Mouse (Mus musculus) neural tube, embryonic 12.5 days (tissue): ENCODE data around the gene Tldc1. TPM values are rescaled to one million over a fixed set of nuclear protein-coding genes. Genes with fewer than 3 reads are reported as not detected.

Experiments used
- ATAC-seq: fragments of 200-750 bp; cut with Nextera tagmentation; 2 replicates; pipeline ENCODE4 v1.8.0; 2017; ENCODE audit warnings: low read depth, mild to moderate bottlenecking, moderate TSS enrichment, moderate library complexity; ENCODE audit not compliant: low FRiP score
- H3K27ac ChIP-seq: fragments of 300-500 bp; sonication (generic); 2 replicates; pipeline ENCODE4 v1.5.1; 2016
- H3K27me3 ChIP-seq: fragments of 300-500 bp; sonication (generic); replicated peaks from 2 replicates; pipeline ENCODE4 v1.6.1; 2016; ENCODE audit warnings: mild to moderate bottlenecking
- H3K36me3 ChIP-seq: fragments of 300-500 bp; sonication (generic); 2 replicates; pipeline ENCODE4 v1.6.1; 2016; ENCODE audit warnings: mild to moderate bottlenecking
- H3K4me1 ChIP-seq: fragments of 300-500 bp; sonication (generic); 2 replicates; pipeline ENCODE4 v1.6.1; 2016
- H3K4me2 ChIP-seq: fragments of 300-500 bp; sonication (generic); replicated peaks from 2 replicates; pipeline ENCODE4 v1.6.1; 2016; ENCODE audit warnings: mild to moderate bottlenecking
- H3K4me3 ChIP-seq: fragments of 300-500 bp; sonication (generic); 2 replicates; pipeline ENCODE4 v1.5.1; 2016
- H3K9ac ChIP-seq: fragments of 300-500 bp; sonication (generic); 2 replicates; pipeline ENCODE4 v1.6.1; 2016; ENCODE audit warnings: mild to moderate bottlenecking
- H3K9me3 ChIP-seq: fragments of 300-500 bp; sonication (generic); 2 replicates; pipeline ENCODE4 v1.6.1; 2016; ENCODE audit warnings: mild to moderate bottlenecking
- WGBS: fragments of 180-500 bp; shearing (Covaris S2); methylation state at CpG from one replicate; pipeline ENCODE4 v1.1.7; 2016; 5-methylcytosine and 5-hydroxymethylcytosine counted together
- polyA plus RNA-seq: library from polyadenylated mRNA; unstranded; fragments of >200 nt; fragmentation: Nextera tagmentation; extraction: Ambion mirVana; gene quantifications from 2 replicates; pipeline ENCODE4 v1.2.1, GENCODE M21; 2016

Gene Tldc1
- polyA plus RNA-seq, 1 experiment from 2014 or later, result 11.6 TPM

GRCm38 (mm10) chr8:119756538-119756937, 21.7 kb downstream of the Tldc1 start:
- no peak for ATAC-seq
- Histone ChIP-seq H3K9ac (no peak overlapping the region), H3K4me2 (no peak overlapping the region), H3K9me3 (no peaks in the 10 kb centered on the region), H3K27me3 (no peaks in the 10 kb centered on the region; the same call in 1 of the 2 replicates), H3K4me1 (peaks cover 15% of the 10 kb centered on the region), H3K4me3 (no peak overlapping the region), H3K27ac (no peak overlapping the region), H3K36me3 (peaks cover 6% of the 10 kb centered on the region; the same call in 1 of the 2 replicates)
- 57% methylated on average over 5 of the region's 5 CpGs for WGBS

GRCm38 (mm10) chr8:119756147-119756461, 22.1 kb downstream of the Tldc1 start:
- H3K9me3 ChIP-seq, result no peaks in the 10 kb centered on the region
- H3K9ac ChIP-seq, result no peak overlapping the region
- no peaks in the 10 kb centered on the region; the same call in 1 of the 2 replicates for H3K27me3 ChIP-seq
- peak overlapping the region; percentile 52 for H3K4me2 ChIP-seq
- no peak for ATAC-seq
- 61% methylated on average over 2 of the region's 2 CpGs for WGBS
- H3K27ac ChIP-seq, result no peak overlapping the region
- H3K4me3 ChIP-seq, result 0 out of 2 replicates have a peak overlapping the region, but pooled peaks have one; percentile 7
- peaks cover 15% of the 10 kb centered on the region for H3K4me1 ChIP-seq
- H3K36me3 ChIP-seq, result peaks cover 6% of the 10 kb centered on the region; the same call in 1 of the 2 replicates

GRCm38 (mm10) chr8:119755238-119756146, 22.7 kb downstream of the Tldc1 start:
- Histone ChIP-seq H3K4me3 (0 out of 2 replicates have a peak overlapping the region, but pooled peaks have one; percentile 7), H3K27me3 (no peaks in the 10 kb centered on the region; the same call in 1 of the 2 replicates), H3K9me3 (no peaks in the 10 kb centered on the region), H3K4me2 (peak overlapping the region; percentile 52), H3K9ac (no peak overlapping the region), H3K4me1 (peaks cover 15% of the 10 kb centered on the region), H3K27ac (no peak overlapping the region), H3K36me3 (peaks cover under 1% of the 10 kb centered on the region; the same call in 1 of the 2 replicates)
- 18% methylated on average over 28 of the region's 28 CpGs for WGBS
- ATAC-seq, result no peak

GRCm38 (mm10) chr8:119744604-119745003, 33.6 kb downstream of the Tldc1 start:
- Histone ChIP-seq H3K4me2 (no peak overlapping the region), H3K4me3 (no peak overlapping the region), H3K36me3 (no peaks in the 10 kb centered on the region), H3K27me3 (no peaks in the 10 kb centered on the region), H3K4me1 (no peaks in the 10 kb centered on the region), H3K9me3 (no peaks in the 10 kb centered on the region), H3K9ac (no peak overlapping the region), H3K27ac (no peak overlapping the region)
- WGBS, result 79% methylated on average over 4 of the region's 4 CpGs
- ATAC-seq, result no peak

- H3K4me1 ChIP-seq, result no peaks in the 10 kb centered on the region
- H3K27ac ChIP-seq, result no peak overlapping the region
- no peaks in the 10 kb centered on the region for H3K9me3 ChIP-seq
- WGBS, result 46% methylated on average over 13 of the region's 13 CpGs
- no peak overlapping the region for H3K4me3 ChIP-seq
- no peak overlapping the region for H3K4me2 ChIP-seq
- no peaks in the 10 kb centered on the region for H3K36me3 ChIP-seq
- ATAC-seq, result 0 out of 2 replicates have a peak, but pooled peaks have one; percentile 9
- H3K27me3 ChIP-seq, result no peaks in the 10 kb centered on the region
- no peak overlapping the region for H3K9ac ChIP-seq
These were observed 34.8 kb downstream of the Tldc1 start for GRCm38 (mm10) chr8:119743291-119744026.

- 83% methylated on average over 7 of the region's 7 CpGs for WGBS
- no peak for ATAC-seq
These were observed 35.8 kb downstream of the Tldc1 start for GRCm38 (mm10) chr8:119742409-119742808.

GRCm38 (mm10) chr8:119740634-119741033, 37.6 kb downstream of the Tldc1 start:
- H3K36me3 ChIP-seq, result no peaks in the 10 kb centered on the region
- H3K27ac ChIP-seq, result no peak overlapping the region
- no peak overlapping the region for H3K4me2 ChIP-seq
- no peak overlapping the region for H3K9ac ChIP-seq
- H3K4me3 ChIP-seq, result no peak overlapping the region
- no peaks in the 10 kb centered on the region for H3K4me1 ChIP-seq
- no peak for ATAC-seq
- WGBS, result 59% methylated on average over 4 of the region's 4 CpGs
- H3K9me3 ChIP-seq, result no peaks in the 10 kb centered on the region
- no peaks in the 10 kb centered on the region for H3K27me3 ChIP-seq

More at GRCm38 (mm10) chr8:119742409-119742808, 35.8 kb downstream of the Tldc1 start:
- no peak overlapping the region for H3K9ac ChIP-seq
- H3K9me3 ChIP-seq, result no peaks in the 10 kb centered on the region
- H3K4me3 ChIP-seq, result no peak overlapping the region
- no peaks in the 10 kb centered on the region for H3K27me3 ChIP-seq
- H3K27ac ChIP-seq, result no peak overlapping the region
- H3K4me1 ChIP-seq, result no peaks in the 10 kb centered on the region
- H3K4me2 ChIP-seq, result no peak overlapping the region
- no peaks in the 10 kb centered on the region for H3K36me3 ChIP-seq

- Histone ChIP-seq H3K4me3 (no peak overlapping the region), H3K27ac (no peak overlapping the region), H3K4me2 (no peak overlapping the region), H3K9ac (no peak overlapping the region), H3K4me1 (no peaks in the 10 kb centered on the region), H3K9me3 (no peaks in the 10 kb centered on the region), H3K27me3 (no peaks in the 10 kb centered on the region), H3K36me3 (no peaks in the 10 kb centered on the region)
- ATAC-seq, result no peak
- WGBS, result 83% methylated on average over 19 of the region's 19 CpGs
These were observed 39.9 kb downstream of the Tldc1 start for GRCm38 (mm10) chr8:119738129-119738907.

GRCm38 (mm10) chr8:119737093-119737900, 40.9 kb downstream of the Tldc1 start:
- Histone ChIP-seq H3K36me3 (no peaks in the 10 kb centered on the region), H3K4me1 (no peaks in the 10 kb centered on the region), H3K9me3 (no peaks in the 10 kb centered on the region), H3K27ac (no peak overlapping the region), H3K4me2 (no peak overlapping the region), H3K4me3 (no peak overlapping the region), H3K9ac (no peak overlapping the region), H3K27me3 (no peaks in the 10 kb centered on the region)
- WGBS, result 86% methylated on average over 11 of the region's 11 CpGs
- ATAC-seq, result no peak

GRCm38 (mm10) chr8:119736348-119736917, 41.8 kb downstream of the Tldc1 start:
- Histone ChIP-seq H3K9ac (no peak overlapping the region), H3K27ac (no peak overlapping the region), H3K4me3 (no peak overlapping the region), H3K27me3 (no peaks in the 10 kb centered on the region), H3K9me3 (no peaks in the 10 kb centered on the region), H3K4me2 (no peak overlapping the region), H3K4me1 (no peaks in the 10 kb centered on the region), H3K36me3 (no peaks in the 10 kb centered on the region)
- WGBS, result 91% methylated on average over 10 of the region's 10 CpGs
- ATAC-seq, result no peak

- Histone ChIP-seq H3K27me3 (no peaks in the 10 kb centered on the region), H3K9ac (no peak overlapping the region), H3K27ac (no peak overlapping the region), H3K9me3 (no peaks in the 10 kb centered on the region), H3K4me2 (no peak overlapping the region), H3K4me1 (no peaks in the 10 kb centered on the region), H3K36me3 (no peaks in the 10 kb centered on the region), H3K4me3 (no peak overlapping the region)
- WGBS, result 86% methylated on average over 13 of the region's 13 CpGs
- no peak for ATAC-seq
These were observed 46.1 kb downstream of the Tldc1 start for GRCm38 (mm10) chr8:119732072-119732471.
